ENCODE assay signal across 8 mouse cellular contexts in genomic region chr4:127987784-127988455, GRCm38 (mm10). TPM values are rescaled to one million over a fixed set of nuclear protein-coding genes. Genes with fewer than 3 reads are reported as not detected.
DNase-seq lines count a peak whose midpoint lies in the region; ATAC-seq and TF ChIP-seq lines count a peak whose summit lies in the region.

Gene Csmd2, plus strand, starts transcription at chr4:127987857.

- no peaks in the 10 kb centered on the region for H3K79me2 ChIP-seq in heart, adult 2 months (replicated peaks; ENCODE audit: control insufficient read depth, insufficient read depth, low read length)

- H3K36me3 ChIP-seq in heart, embryonic 13.5 days: no peaks in the 10 kb centered on the region
- no peaks in the 10 kb centered on the region for H3K36me3 ChIP-seq in heart, adult 2 months (ENCODE audit: control insufficient read depth, insufficient read depth, low read length)
- no peaks in the 10 kb centered on the region for H3K36me3 ChIP-seq in forebrain, embryonic 13.5 days (ENCODE audit: poor library complexity, severe bottlenecking)
- no peaks in the 10 kb centered on the region for H3K36me3 ChIP-seq in neural tube, embryonic 13.5 days

- H3K9ac ChIP-seq in heart, embryonic 13.5 days: no peak within 1 kb of the TSS
- no peak within 1 kb of the TSS for H3K9ac ChIP-seq in heart, adult 2 months (ENCODE audit: low read depth, low read length)
- H3K9ac ChIP-seq in forebrain, embryonic 13.5 days: peak within 1 kb of the TSS; percentile 82
- H3K9ac ChIP-seq in neural tube, embryonic 13.5 days: peak within 1 kb of the TSS; percentile 90

- no peak within 1 kb of the TSS for H3K27ac ChIP-seq in heart, embryonic 13.5 days (replicated peaks)
- no peak within 1 kb of the TSS for H3K27ac ChIP-seq in heart, adult 2 months
- peak within 1 kb of the TSS; percentile 76 for H3K27ac ChIP-seq in forebrain, embryonic 13.5 days
- peak within 1 kb of the TSS; percentile 85 for H3K27ac ChIP-seq in neural tube, embryonic 13.5 days (replicated peaks)

- H3K9me3 ChIP-seq in heart, embryonic 13.5 days: no peaks in the 10 kb centered on the region
- no peaks in the 10 kb centered on the region for H3K9me3 ChIP-seq in forebrain, embryonic 13.5 days (replicated peaks)
- no peaks in the 10 kb centered on the region for H3K9me3 ChIP-seq in neural tube, embryonic 13.5 days

- under 1% methylated on average over 52 of the region's 65 CpGs for WGBS in heart, embryonic 13.5 days
- WGBS in heart, adult 2 months: 2% methylated on average over 63 of the region's 65 CpGs
- WGBS in forebrain, embryonic 13.5 days: 0% methylated on average over 36 of the region's 65 CpGs
- WGBS in neural tube, embryonic 13.5 days: under 1% methylated on average over 55 of the region's 65 CpGs

- peaks cover 88% of the 10 kb centered on the region for H3K27me3 ChIP-seq in heart, embryonic 13.5 days (replicated peaks)
- H3K27me3 ChIP-seq in heart, adult 2 months (ENCODE audit: control insufficient read depth, insufficient read depth, low read length): peaks cover 18% of the 10 kb centered on the region
- peaks cover 57% of the 10 kb centered on the region for H3K27me3 ChIP-seq in forebrain, embryonic 13.5 days
- H3K27me3 ChIP-seq in neural tube, embryonic 13.5 days: peaks cover 34% of the 10 kb centered on the region

- peak within 1 kb of the TSS; percentile 49 for H3K4me3 ChIP-seq in heart, embryonic 13.5 days
- no peak within 1 kb of the TSS for H3K4me3 ChIP-seq in heart, adult 2 months
- peak within 1 kb of the TSS; percentile 67 for H3K4me3 ChIP-seq in forebrain, embryonic 13.5 days
- peak within 1 kb of the TSS; percentile 77 for H3K4me3 ChIP-seq in neural tube, embryonic 13.5 days

- no peak for TF ChIP-seq CTCF in heart, adult 2 months (IDR thresholded peaks at IDR 0.05)

- H3K4me1 ChIP-seq in heart, embryonic 13.5 days: peaks cover 8% of the 10 kb centered on the region; the same call in 1 of the 2 replicates
- H3K4me1 ChIP-seq in heart, adult 2 months (ENCODE audit: control insufficient read depth, insufficient read depth, low read length): no peaks in the 10 kb centered on the region
- H3K4me1 ChIP-seq in forebrain, embryonic 13.5 days: peaks cover 46% of the 10 kb centered on the region
- H3K4me1 ChIP-seq in neural tube, embryonic 13.5 days (replicated peaks): peaks cover 49% of the 10 kb centered on the region

- intact Hi-C loops in heart, adult 2 months (cut with DNase I): no loop called here

- peak within 1 kb of the TSS; percentile 75 for H3K4me2 ChIP-seq in heart, embryonic 13.5 days
- peak within 1 kb of the TSS; percentile 82 for H3K4me2 ChIP-seq in forebrain, embryonic 13.5 days
- H3K4me2 ChIP-seq in neural tube, embryonic 13.5 days: peak within 1 kb of the TSS; percentile 78

- no peak for ATAC-seq in heart, embryonic 13.5 days (ENCODE audit: extremely low read depth, insufficient number of reproducible peaks, low FRiP score, low TSS enrichment)
- peak; percentile 17; the same call in 1 of the 2 replicates for ATAC-seq in forebrain, embryonic 13.5 days
- ATAC-seq in neural tube, embryonic 13.5 days (ENCODE audit: low read depth): peak; percentile 20; the same call in 1 of the 2 replicates
- ATAC-seq in erythroid progenitor cell, adult 5-6 weeks (replicated peaks; ENCODE audit: low FRiP score, poor library complexity, severe bottlenecking): no peak
- no peak for ATAC-seq in granulocyte monocyte progenitor cell, adult 5-6 weeks (replicated peaks; ENCODE audit: poor library complexity, severe bottlenecking)

- TF ChIP-seq EP300 in heart, adult 2 months (IDR thresholded peaks at IDR 0.05; ENCODE audit: insufficient read depth, low read depth, low read length): no peak

- DNase-seq in heart, adult 2 months: no peak
- peak; percentile 66 for DNase-seq in brain, embryonic 18.5 days (ENCODE audit: low read depth, low spot score)
- peak; percentile 37 for DNase-seq in left cerebral cortex, adult 11 months (ENCODE audit: low spot score)

- no peak for TF ChIP-seq POLR2A in heart, adult 2 months (IDR thresholded peaks at IDR 0.05; ENCODE audit: insufficient read depth, low read depth, low read length)

RNA-seq across cellular contexts. Expression of gene Csmd2, which starts in this region (rescaled TPM):
- polyA plus RNA-seq in heart, embryonic 13.5 days (2015; fragmentation: Nextera tagmentation; extraction: Ambion mirVana): 0.01 TPM in 1 of 2 replicates, not detected in the other
- total RNA-seq in heart, adult 2 months (2021): not detected
- polyA plus RNA-seq in heart, adult 2 months (2012; rRNA removed): under 0.01 TPM in 1 of 2 replicates, not detected in the other
- 4.5 and 5.1 TPM in 2 replicates for polyA plus RNA-seq in forebrain, embryonic 13.5 days (2015; fragmentation: Nextera tagmentation; extraction: Ambion mirVana)
- polyA plus RNA-seq in neural tube, embryonic 13.5 days (2015; fragmentation: Nextera tagmentation; extraction: Ambion mirVana): 7.9 and 9.1 TPM in 2 replicates
- not detected in 2 replicates for total RNA-seq in erythroid progenitor cell, adult 5-6 weeks (2015; ENCODE audit: low replicate concordance)
- not detected in 2 replicates for total RNA-seq in erythroid progenitor cell, adult 5-6 weeks (2017; ENCODE audit: low replicate concordance)
- not detected in 2 replicates for total RNA-seq in granulocyte monocyte progenitor cell, adult 5-6 weeks (2014; fragmentation: Nextera tagmentation)
- total RNA-seq in granulocyte monocyte progenitor cell, adult 5-6 weeks (2017): not detected in 2 replicates

Comparison
In these comparisons a context has a peak if more than half of its experiments do, and no peak if none do; other contexts are left out.
1. ATAC-seq: peak in forebrain, embryonic 13.5 days (single experiment) and neural tube, embryonic 13.5 days (single experiment); none in heart, embryonic 13.5 days (single experiment), erythroid progenitor cell, adult 5-6 weeks (single experiment) and granulocyte monocyte progenitor cell, adult 5-6 weeks (single experiment).
2. H3K27ac ChIP-seq: peak in forebrain, embryonic 13.5 days (single experiment) and neural tube, embryonic 13.5 days (single experiment); none in heart, embryonic 13.5 days (single experiment) and heart, adult 2 months (single experiment).
3. H3K9ac ChIP-seq: peak in forebrain, embryonic 13.5 days (single experiment) and neural tube, embryonic 13.5 days (single experiment); none in heart, embryonic 13.5 days (single experiment) and heart, adult 2 months (single experiment).
4. DNase-seq: peak in brain, embryonic 18.5 days (single experiment) and left cerebral cortex, adult 11 months (single experiment); none in heart, adult 2 months (0 of 2).
5. Peak in every context shown above with its lines, with median percentiles within 50 percentile points of each other: H3K4me2 ChIP-seq.